8 mouse cellular contexts compared by ENCODE assay signal in the genomic region with DNA sequence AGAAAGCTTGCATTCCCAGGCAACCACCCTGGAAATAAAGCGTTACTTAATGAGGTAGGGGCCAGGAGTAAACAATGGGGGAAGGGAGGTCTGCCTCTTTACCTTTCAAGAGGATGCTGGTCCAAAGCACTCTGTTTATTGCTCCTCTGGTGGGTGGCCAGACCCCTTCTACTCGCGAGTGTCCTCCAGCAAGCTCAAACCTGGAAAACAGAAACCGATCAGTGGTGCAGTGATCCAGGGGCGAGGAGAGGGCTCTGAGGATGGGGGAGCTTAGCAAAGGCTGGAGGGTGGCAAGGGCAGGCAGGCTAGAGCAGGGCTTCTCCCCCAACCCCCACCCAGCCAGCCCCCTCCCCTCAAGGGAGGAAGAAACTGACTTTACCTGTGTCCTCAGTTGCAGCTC. TPM values are rescaled to one million over a fixed set of nuclear protein-coding genes. Genes with fewer than 3 reads are reported as not detected.
DNase-seq lines count a peak whose midpoint lies in the region; ATAC-seq and TF ChIP-seq lines count a peak whose summit lies in the region.

No protein-coding gene starts in this region.

- H3K4me1 ChIP-seq in brown adipose tissue, adult 24 weeks (ENCODE audit: control insufficient read depth, insufficient read depth, insufficient read length, low read length) = no peaks in the 10 kb centered on the region
- peaks cover 13% of the 10 kb centered on the region for H3K4me1 ChIP-seq in heart, embryonic 16.5 days (ENCODE audit: control insufficient read depth, insufficient read depth, low read length)
- H3K4me1 ChIP-seq in liver, postnatal 0 days (ENCODE audit: insufficient read depth) = peaks cover 10% of the 10 kb centered on the region

- H3K9ac ChIP-seq in heart, embryonic 16.5 days (ENCODE audit: low read length) = peak overlapping the region; percentile 77
- H3K9ac ChIP-seq in liver, postnatal 0 days (replicated peaks) = peak overlapping the region; percentile 79

- WGBS in heart, embryonic 16.5 days = 2% methylated on average over 5 of the region's 5 CpGs
- WGBS in liver, postnatal 0 days (ENCODE audit: insufficient replicate concordance) = 1% methylated on average over 5 of the region's 5 CpGs

- DNase-seq in layer of hippocampus, adult 9-11 months = peak; percentile 9
- DNase-seq in layer of hippocampus, postnatal 14 days (ENCODE audit: low spot score in 2 of 2) = no peak
- no peak for DNase-seq in liver, postnatal 0 days
- DNase-seq in left cerebral cortex, adult 9 months (ENCODE audit: low spot score in 2 of 2) = no peak
- no peak for DNase-seq in left cerebral cortex, adult 18-20 months (ENCODE audit: low spot score in 2 of 2)
- DNase-seq in gastrocnemius, adult 18-20 months (ENCODE audit: low spot score) = no peak

- no peak for TF ChIP-seq CTCF in liver, postnatal 0 days (IDR thresholded peaks at IDR 0.05; ENCODE audit: low read depth)

- peak overlapping the region; percentile 87 for H3K4me2 ChIP-seq in heart, embryonic 16.5 days (ENCODE audit: low read depth, low read length)
- H3K4me2 ChIP-seq in liver, postnatal 0 days (ENCODE audit: low read depth, low read length) = peak overlapping the region; percentile 85

- no peak for ATAC-seq in heart, embryonic 16.5 days (replicated peaks; ENCODE audit: extremely low read depth, insufficient read depth, low FRiP score)
- no peak for ATAC-seq in liver, postnatal 0 days

- H3K27ac ChIP-seq in brown adipose tissue, adult 24 weeks (replicated peaks; ENCODE audit: low read depth, low read length) = no peak overlapping the region
- H3K27ac ChIP-seq in heart, embryonic 16.5 days (ENCODE audit: low read length) = peak overlapping the region; percentile 45; the same call in 1 of the 2 replicates
- peak overlapping the region; percentile 80 for H3K27ac ChIP-seq in liver, postnatal 0 days (ENCODE audit: low read depth)

- H3K36me3 ChIP-seq in heart, embryonic 16.5 days (ENCODE audit: control insufficient read depth, insufficient read depth) = peaks cover 3% of the 10 kb centered on the region
- peaks cover 6% of the 10 kb centered on the region; the same call in 1 of the 2 replicates for H3K36me3 ChIP-seq in liver, postnatal 0 days (replicated peaks; ENCODE audit: insufficient read depth, low read length)

- no peaks in the 10 kb centered on the region for H3K27me3 ChIP-seq in heart, embryonic 16.5 days (ENCODE audit: control insufficient read depth, insufficient read depth, low read length)
- no peaks in the 10 kb centered on the region for H3K27me3 ChIP-seq in liver, postnatal 0 days (ENCODE audit: insufficient read depth, low read length)

- no peak for TF ChIP-seq EP300 in liver, postnatal 0 days (IDR thresholded peaks at IDR 0.05; ENCODE audit: low read depth)

- peak overlapping the region; percentile 84 for H3K4me3 ChIP-seq in brown adipose tissue, adult 24 weeks (ENCODE audit: insufficient read depth, low read depth, low read length)
- H3K4me3 ChIP-seq in heart, embryonic 16.5 days (ENCODE audit: low read length) = peak overlapping the region; percentile 76
- peak overlapping the region; percentile 59 for H3K4me3 ChIP-seq in liver, postnatal 0 days (ENCODE audit: low read depth, low read length)

- no peaks in the 10 kb centered on the region for H3K9me3 ChIP-seq in heart, embryonic 16.5 days (replicated peaks; ENCODE audit: control insufficient read depth, low read length)
- no peaks in the 10 kb centered on the region for H3K9me3 ChIP-seq in liver, postnatal 0 days (ENCODE audit: low read length)

RNA-seq across cellular contexts. Expression of a gene that starts 0.7 kb away (rescaled TPM):
- total RNA-seq in layer of hippocampus, postnatal 14 days (2021) = 10 to 100 TPM; 16.2 to 17.8 TPM
- 6.9 and 10.8 TPM in 2 replicates for polyA plus RNA-seq in brown adipose tissue, adult 24 weeks (2012; ENCODE audit: insufficient read depth, insufficient read length, missing spikeins)
- polyA plus RNA-seq in heart, embryonic 16.5 days (2015; fragmentation: Nextera tagmentation; extraction: Ambion mirVana) = 9.0 and 10.0 TPM in 2 replicates
- 3.5 and 3.8 TPM in 2 replicates for polyA plus RNA-seq in liver, postnatal 0 days (2015; fragmentation: Nextera tagmentation; extraction: Ambion mirVana)
- 10 to 100 TPM; 15.5 to 18.6 TPM for total RNA-seq in left cerebral cortex, adult 18-20 months (2021)
- 1 to 10 TPM; 7.0 to 7.7 TPM for total RNA-seq in gastrocnemius, adult 18-20 months (2021)

RNA-seq across cellular contexts. Expression of a gene that starts 1.0 kb away (rescaled TPM):
- total RNA-seq in layer of hippocampus, postnatal 14 days (2021) = 1 to 10 TPM; 9.4 to 9.9 TPM
- polyA plus RNA-seq in brown adipose tissue, adult 24 weeks (2012; ENCODE audit: insufficient read depth, insufficient read length, missing spikeins) = 3.0 and 4.0 TPM in 2 replicates
- polyA plus RNA-seq in heart, embryonic 16.5 days (2015; fragmentation: Nextera tagmentation; extraction: Ambion mirVana) = 10.1 and 10.8 TPM in 2 replicates
- polyA plus RNA-seq in liver, postnatal 0 days (2015; fragmentation: Nextera tagmentation; extraction: Ambion mirVana) = 2.5 and 2.6 TPM in 2 replicates
- 1 to 10 TPM; 7.6 to 9.4 TPM for total RNA-seq in left cerebral cortex, adult 18-20 months (2021)
- 1 to 10 TPM; 4.4 to 4.7 TPM for total RNA-seq in gastrocnemius, adult 18-20 months (2021)

RNA-seq across cellular contexts. Expression of a gene that starts 54.6 kb away (rescaled TPM):
- total RNA-seq in layer of hippocampus, postnatal 14 days (2021) = under 1 TPM; 0.62 to 0.83 TPM
- polyA plus RNA-seq in brown adipose tissue, adult 24 weeks (2012; ENCODE audit: insufficient read depth, insufficient read length, missing spikeins) = not detected in 2 replicates
- 0.63 and 0.69 TPM in 2 replicates for polyA plus RNA-seq in heart, embryonic 16.5 days (2015; fragmentation: Nextera tagmentation; extraction: Ambion mirVana)
- polyA plus RNA-seq in liver, postnatal 0 days (2015; fragmentation: Nextera tagmentation; extraction: Ambion mirVana) = not detected in 2 replicates
- under 1 TPM; 0.35 to 0.42 TPM for total RNA-seq in left cerebral cortex, adult 18-20 months (2021)
- total RNA-seq in gastrocnemius, adult 18-20 months (2021) = under 1 TPM in 1 of 2 experiments, not detected in 1; 0.07 TPM
